Mouse (Mus musculus) liver, embryonic 12.5 days (tissue): ENCODE results near the gene Trpm4. TPM values are rescaled to one million over a fixed set of nuclear protein-coding genes. Genes with fewer than 3 reads are reported as not detected.
"Not testable (repeated sequence)": the region's sequence is repeated elsewhere in the genome, so short reads cannot be mapped to it uniquely, and the experiment has no call there.

Source experiments
- ATAC-seq: fragments of 200-750 bp; cut with Nextera tagmentation; 2 replicates; pipeline ENCODE4 v1.8.0; 2017; ENCODE audit warnings: moderate number of reproducible peaks, mild to moderate bottlenecking, moderate library complexity
- H3K27ac ChIP-seq: fragments of 300-500 bp; sonication (generic); 2 replicates; pipeline ENCODE4 v1.5.1; 2016; ENCODE audit warnings: mild to moderate bottlenecking
- H3K27me3 ChIP-seq: fragments of 300-500 bp; sonication (generic); replicated peaks from 2 replicates; pipeline ENCODE4 v1.6.1; 2016; ENCODE audit warnings: mild to moderate bottlenecking, moderate library complexity
- H3K36me3 ChIP-seq: fragments of 300-500 bp; sonication (generic); 2 replicates; pipeline ENCODE4 v1.6.1; 2016; ENCODE audit warnings: mild to moderate bottlenecking, moderate library complexity
- H3K4me1 ChIP-seq: fragments of 300-500 bp; sonication (generic); 2 replicates; pipeline ENCODE4 v1.6.1; 2016
- H3K4me2 ChIP-seq: fragments of 300-500 bp; sonication (generic); 2 replicates; pipeline ENCODE4 v1.6.1; 2016; ENCODE audit warnings: mild to moderate bottlenecking, moderate library complexity
- H3K4me3 ChIP-seq: fragments of 300-500 bp; sonication (generic); 2 replicates; pipeline ENCODE4 v1.5.1; 2016; ENCODE audit warnings: mild to moderate bottlenecking, moderate library complexity
- H3K9ac ChIP-seq: fragments of 300-500 bp; sonication (generic); 2 replicates; pipeline ENCODE4 v1.6.1; 2016; ENCODE audit warnings: mild to moderate bottlenecking, moderate library complexity
- H3K9me3 ChIP-seq: fragments of 300-500 bp; sonication (generic); replicated peaks from 2 replicates; pipeline ENCODE4 v1.6.1; 2016; ENCODE audit warnings: mild to moderate bottlenecking, moderate library complexity
- WGBS: fragments of 180-500 bp; shearing (Covaris S2); methylation state at CpG from one replicate; pipeline ENCODE4 v1.1.7; 2016; ENCODE audit not compliant: insufficient replicate concordance; 5-methylcytosine and 5-hydroxymethylcytosine counted together
- polyA plus RNA-seq: library from polyadenylated mRNA; unstranded; fragments of >200 nt; fragmentation: Nextera tagmentation; extraction: Ambion mirVana; gene quantifications from 2 replicates; pipeline ENCODE4 v1.2.1, GENCODE M21; 2016

Trpm4 gene
- polyA plus RNA-seq, 1 experiment from 2014 or later, result 1.2 TPM

DNA sequence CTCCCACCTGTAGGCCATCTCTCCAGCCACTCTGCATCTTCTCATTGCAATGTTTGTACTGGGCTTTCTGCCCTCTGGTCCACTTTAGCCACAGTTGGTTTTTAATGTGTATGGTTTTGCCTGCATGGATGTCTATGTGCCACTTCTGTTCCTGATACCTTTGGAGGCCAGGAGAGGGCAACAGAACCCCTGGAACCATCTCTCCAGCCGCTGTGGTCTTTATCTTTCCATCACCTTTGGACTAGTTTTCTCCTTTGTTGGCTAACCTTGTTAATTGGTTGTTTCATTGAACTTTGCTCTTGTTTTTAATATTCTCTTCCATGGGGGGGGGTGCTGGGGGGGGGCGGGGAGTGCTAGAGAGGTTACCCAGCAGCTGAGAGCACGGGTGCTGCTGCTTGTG, 69.2 kb downstream of the Trpm4 start:
- ATAC-seq, result no peak

DNA sequence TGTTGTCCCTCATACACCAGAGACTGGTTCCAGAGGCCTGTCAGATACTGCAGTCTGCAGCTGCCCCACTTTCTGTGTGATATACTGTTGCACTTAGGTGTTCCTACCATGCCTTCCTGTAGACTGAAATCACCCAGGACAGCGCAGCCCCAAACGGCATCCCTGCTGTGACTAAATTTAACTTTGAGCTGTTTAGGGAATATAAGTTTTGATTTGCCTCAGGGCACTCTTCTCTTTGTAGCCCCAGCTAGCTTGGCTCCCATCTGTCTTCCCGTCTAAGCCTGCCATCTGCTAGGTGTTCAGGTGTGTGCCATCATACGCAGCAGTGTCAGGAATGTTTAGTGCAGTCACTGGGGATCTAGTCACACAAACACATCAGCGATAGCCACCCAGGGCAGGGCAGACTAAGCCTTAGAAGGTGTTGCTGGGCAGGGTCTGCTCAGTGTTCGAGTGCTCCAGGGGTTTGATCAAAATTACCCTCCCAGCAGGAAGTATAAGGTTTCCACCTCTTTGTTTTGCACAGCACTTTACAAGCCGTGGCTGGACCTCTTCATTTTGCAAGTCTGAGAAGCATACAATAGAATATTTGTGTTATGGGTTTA, 70.5 kb downstream of the Trpm4 start:
- H3K27ac ChIP-seq, result no peak overlapping the region
- H3K4me2 ChIP-seq, result no peak overlapping the region
- no peaks in the 10 kb centered on the region for H3K9me3 ChIP-seq
- ATAC-seq, result no peak
- H3K36me3 ChIP-seq, result no peaks in the 10 kb centered on the region
- no peak overlapping the region for H3K9ac ChIP-seq
- 57% methylated on average over 7 of the region's 7 CpGs for WGBS
- no peaks in the 10 kb centered on the region for H3K4me1 ChIP-seq
- H3K27me3 ChIP-seq, result peaks cover 39% of the 10 kb centered on the region
- no peak overlapping the region for H3K4me3 ChIP-seq

More for the DNA sequence above, 69.2 kb downstream of the Trpm4 start:
- Histone ChIP-seq H3K4me1 (no peaks in the 10 kb centered on the region), H3K4me2 (no peak overlapping the region), H3K27ac (no peak overlapping the region), H3K36me3 (no peaks in the 10 kb centered on the region), H3K9me3 (no peaks in the 10 kb centered on the region), H3K4me3 (no peak overlapping the region), H3K27me3 (peaks cover 48% of the 10 kb centered on the region), H3K9ac (no peak overlapping the region)
- WGBS, result 51% methylated on average over 3 of the region's 3 CpGs

GRCm38 (mm10) chr7:45262266-45262665, 71.3 kb downstream of the Trpm4 start:
- WGBS, result 44% methylated on average over 7 of the region's 7 CpGs
- Histone ChIP-seq H3K4me1 (no peaks in the 10 kb centered on the region), H3K9ac (no peak overlapping the region), H3K36me3 (no peaks in the 10 kb centered on the region), H3K27ac (no peak overlapping the region), H3K4me3 (no peak overlapping the region), H3K9me3 (no peaks in the 10 kb centered on the region), H3K4me2 (no peak overlapping the region), H3K27me3 (peaks cover 38% of the 10 kb centered on the region)
- ATAC-seq, result no peak

DNA sequence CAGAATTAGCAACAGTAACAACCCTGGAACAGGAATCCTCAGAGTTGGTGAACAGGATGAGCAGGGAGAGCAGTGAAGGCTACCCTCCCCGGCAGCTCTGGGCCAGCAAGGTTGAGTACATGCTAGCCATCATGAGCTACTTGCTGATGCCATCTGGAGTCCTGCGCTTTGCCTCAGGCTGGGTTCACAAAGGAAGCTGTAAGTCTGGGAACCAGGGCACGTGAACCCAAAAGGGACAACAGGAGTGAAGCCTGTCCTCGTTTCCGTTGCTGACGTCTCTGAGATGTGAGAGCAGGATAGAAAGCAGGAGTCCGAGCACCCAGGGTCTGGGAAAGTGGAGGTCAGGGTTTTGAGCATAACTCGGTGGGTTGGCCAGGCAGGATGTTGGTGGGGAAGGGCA, 74.3 kb downstream of the Trpm4 start:
- Histone ChIP-seq H3K9ac (no peak overlapping the region), H3K4me1 (no peaks in the 10 kb centered on the region), H3K27me3 (peaks cover 40% of the 10 kb centered on the region), H3K4me3 (no peak overlapping the region), H3K36me3 (no peaks in the 10 kb centered on the region), H3K4me2 (no peak overlapping the region), H3K27ac (no peak overlapping the region), H3K9me3 (no peaks in the 10 kb centered on the region)
- ATAC-seq, result no peak
- WGBS, result 72% methylated on average over 8 of the region's 8 CpGs

DNA sequence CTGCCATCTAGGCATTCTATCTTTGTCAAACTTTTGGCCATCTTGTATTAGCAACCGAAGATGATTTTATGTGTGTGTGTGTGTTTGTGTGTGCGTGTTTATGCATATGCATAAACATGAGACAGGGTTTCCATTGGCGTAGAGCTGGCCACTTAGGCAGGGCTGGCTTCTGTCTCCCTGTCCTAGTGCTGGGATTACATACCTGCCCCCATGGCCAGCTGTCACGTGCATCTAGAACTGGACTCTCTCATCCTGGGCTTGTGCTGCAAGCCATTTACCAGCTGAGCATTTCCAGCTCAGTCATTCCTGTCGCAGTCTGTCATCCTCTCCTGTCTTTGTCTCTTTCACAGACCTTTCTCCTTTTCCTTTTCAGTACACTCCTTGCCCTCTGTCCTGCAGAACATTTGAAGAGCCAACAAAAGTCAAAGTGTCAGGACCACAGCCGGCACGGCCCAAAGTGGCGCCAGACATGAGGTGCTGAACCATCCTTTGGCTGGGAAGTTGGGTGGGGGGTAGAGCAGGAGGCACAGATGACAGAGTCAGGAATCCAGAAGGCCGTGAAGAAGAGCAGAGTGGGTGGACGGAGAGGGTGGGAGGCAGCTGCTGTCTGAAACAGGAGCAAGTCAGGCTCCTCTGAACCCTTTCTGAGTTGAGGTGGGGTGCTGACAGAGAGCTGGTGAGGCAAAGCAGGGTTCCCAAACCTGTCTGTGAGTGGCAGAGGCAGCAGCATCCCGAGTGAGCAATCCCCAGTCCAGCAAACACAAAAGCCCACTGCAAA, 76.3 kb downstream of the Trpm4 start:
- Histone ChIP-seq H3K27me3 (peaks cover 36% of the 10 kb centered on the region), H3K9me3 (no peaks in the 10 kb centered on the region), H3K27ac (no peak overlapping the region), H3K9ac (no peak overlapping the region), H3K4me2 (no peak overlapping the region), H3K4me3 (no peak overlapping the region), H3K4me1 (no peaks in the 10 kb centered on the region), H3K36me3 (no peaks in the 10 kb centered on the region)
- WGBS, result 50% methylated on average over 11 of the region's 11 CpGs
- ATAC-seq, result no peak

GRCm38 (mm10) chr7:45255822-45256221, 77.8 kb downstream of the Trpm4 start:
- H3K4me2 ChIP-seq, H3K9me3 ChIP-seq, H3K4me3 ChIP-seq, H3K4me1 ChIP-seq, H3K27ac ChIP-seq, H3K9ac ChIP-seq, ATAC-seq, H3K36me3 ChIP-seq: not testable (repeated sequence)
- 57% methylated on average over 5 of the region's 7 CpGs for WGBS
- H3K27me3 ChIP-seq, result peaks cover 31% of the 10 kb centered on the region

- H3K9me3 ChIP-seq, result no peaks in the 10 kb centered on the region
- H3K9ac ChIP-seq, result no peak overlapping the region
- no peak for ATAC-seq
- no peak overlapping the region for H3K4me2 ChIP-seq
- H3K4me3 ChIP-seq, result no peak overlapping the region
- WGBS, result 75% methylated on average over 8 of the region's 8 CpGs
- no peaks in the 10 kb centered on the region for H3K4me1 ChIP-seq
- H3K27me3 ChIP-seq, result peaks cover 13% of the 10 kb centered on the region; the same call in 1 of the 2 replicates
- no peaks in the 10 kb centered on the region for H3K36me3 ChIP-seq
- H3K27ac ChIP-seq, result no peak overlapping the region
These were observed 79.8 kb downstream of the Trpm4 start for GRCm38 (mm10) chr7:45253806-45254205.

Other genes with a start within 250 kb of the Trpm4 start
- 69.1 and 70.9 TPM in 2 replicates for gene Rcn3, start 241.6 kb downstream of the Trpm4 start, polyA plus RNA-seq
- 26.6 and 26.9 TPM in 2 replicates for gene Fcgrt, start 229.9 kb downstream of the Trpm4 start, polyA plus RNA-seq
- gene Rps11, start 209.3 kb downstream of the Trpm4 start, polyA plus RNA-seq, result 1,421 and 1,491 TPM in 2 replicates
- 1,134 and 1,149 TPM in 2 replicates for gene Rpl13a, start 205.0 kb downstream of the Trpm4 start, polyA plus RNA-seq
- 0.27 and 0.59 TPM in 2 replicates for gene Gm45713, start 197.5 kb downstream of the Trpm4 start, polyA plus RNA-seq
- gene Flt3l, start 197.3 kb downstream of the Trpm4 start, polyA plus RNA-seq, result 5.1 and 5.7 TPM in 2 replicates
- gene Pih1d1, start 179.5 kb downstream of the Trpm4 start, polyA plus RNA-seq, result 60.5 and 61.7 TPM in 2 replicates
- gene Aldh16a1, start 179.2 kb downstream of the Trpm4 start, polyA plus RNA-seq, result 35.9 and 41.2 TPM in 2 replicates
- gene Slc17a7, start 169.8 kb downstream of the Trpm4 start, polyA plus RNA-seq, result not detected in 2 replicates
- gene Gfy, start 154.2 kb downstream of the Trpm4 start, polyA plus RNA-seq, result not detected in 2 replicates
- not detected in 2 replicates for gene Pth2, start 152.8 kb downstream of the Trpm4 start, polyA plus RNA-seq
- gene Ccdc155, start 128.9 kb downstream of the Trpm4 start, polyA plus RNA-seq, result 0.07 and 0.13 TPM in 2 replicates
- 1.9 and 3.0 TPM in 2 replicates for gene Dkkl1, start 121.6 kb downstream of the Trpm4 start, polyA plus RNA-seq
- gene Tead2, start 118.0 kb downstream of the Trpm4 start, polyA plus RNA-seq, result 23.6 and 28.2 TPM in 2 replicates
- 14.0 and 14.6 TPM in 2 replicates for gene Cd37, start 94.7 kb downstream of the Trpm4 start, polyA plus RNA-seq
- gene Slc6a16, start 92.7 kb downstream of the Trpm4 start, polyA plus RNA-seq, result not detected in 2 replicates
- not detected in 2 replicates for gene Slc6a21, start 56.3 kb downstream of the Trpm4 start, polyA plus RNA-seq
- 0.08 and 0.23 TPM in 2 replicates for gene Hrc, start 1.5 kb upstream of the Trpm4 start, polyA plus RNA-seq
- 0.37 and 0.45 TPM in 2 replicates for gene Ppfia3, start 33.2 kb upstream of the Trpm4 start, polyA plus RNA-seq
- 0.38 TPM in 1 of 2 replicates, not detected in the other for gene Lin7b, start 36.8 kb upstream of the Trpm4 start, polyA plus RNA-seq
- gene Snrnp70, start 62.0 kb upstream of the Trpm4 start, polyA plus RNA-seq, result 170 and 179 TPM in 2 replicates
- gene Kcna7, start 71.9 kb upstream of the Trpm4 start, polyA plus RNA-seq, result 0.05 and 0.10 TPM in 2 replicates
- gene Ntf5, start 79.9 kb upstream of the Trpm4 start, polyA plus RNA-seq, result 0.81 and 0.87 TPM in 2 replicates
- not detected in 2 replicates for gene Lhb, start 87.0 kb upstream of the Trpm4 start, polyA plus RNA-seq
- 8.6 and 10.2 TPM in 2 replicates for gene Gys1, start 101.1 kb upstream of the Trpm4 start, polyA plus RNA-seq
- gene Ruvbl2, start 104.3 kb upstream of the Trpm4 start, polyA plus RNA-seq, result 135 and 141 TPM in 2 replicates
- 7,751 and 8,218 TPM in 2 replicates for gene Ftl1, start 126.1 kb upstream of the Trpm4 start, polyA plus RNA-seq
- gene Bax, start 133.1 kb upstream of the Trpm4 start, polyA plus RNA-seq, result 147 and 155 TPM in 2 replicates
- gene Tulp2, start 148.1 kb upstream of the Trpm4 start, polyA plus RNA-seq, result 1.9 and 2.0 TPM in 2 replicates
- not detected in 2 replicates for gene Gm45808, start 153.0 kb upstream of the Trpm4 start, polyA plus RNA-seq
- 2.8 and 3.1 TPM in 2 replicates for gene Dhdh, start 155.0 kb upstream of the Trpm4 start, polyA plus RNA-seq
- 140 and 146 TPM in 2 replicates for gene Nucb1, start 176.6 kb upstream of the Trpm4 start, polyA plus RNA-seq
- 157 and 165 TPM in 2 replicates for gene Ppp1r15a, start 192.5 kb upstream of the Trpm4 start, polyA plus RNA-seq
- 0.80 and 0.87 TPM in 2 replicates for gene Plekha4, start 192.6 kb upstream of the Trpm4 start, polyA plus RNA-seq
- 1.5 and 1.8 TPM in 2 replicates for gene Hsd17b14, start 221.1 kb upstream of the Trpm4 start, polyA plus RNA-seq
- 50.4 and 54.7 TPM in 2 replicates for gene Bcat2, start 236.4 kb upstream of the Trpm4 start, polyA plus RNA-seq